Comparison of ENCODE assay signal across 30 mouse cellular contexts in the genomic region with DNA sequence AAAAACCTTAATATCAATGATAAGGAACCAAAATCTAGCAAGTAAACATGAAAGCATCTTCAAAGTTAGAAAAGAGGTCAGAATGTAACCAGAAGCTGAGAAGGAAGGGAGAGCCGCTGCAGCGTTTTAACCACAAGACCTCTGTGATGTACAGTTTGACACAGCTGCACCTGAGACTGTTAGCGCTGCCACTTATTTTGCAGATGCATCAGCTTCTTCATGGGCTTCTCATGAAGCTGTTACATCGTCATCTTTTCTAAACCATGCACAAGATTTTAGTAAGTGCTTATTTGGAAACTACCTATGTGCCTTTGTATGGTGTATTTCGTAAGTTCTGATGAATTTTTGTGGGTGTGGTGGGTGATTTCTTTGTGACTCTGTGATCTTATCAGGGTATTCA.
DNase-seq lines count a peak whose midpoint lies in the region; ATAC-seq and TF ChIP-seq lines count a peak whose summit lies in the region.
"Had no signal": no experiment of that assay in that cellular context is flagged by ENCODE, and none has a peak within 500 bp of the region (broad histone marks: within the 10 kb centered on the region; RNA-seq: fewer than 3 reads in every experiment).

No protein-coding gene starts in this region.

- TF ChIP-seq POLR2A in brain, embryonic 14.5 days (IDR thresholded peaks at IDR 0.05; ENCODE audit: borderline replicate concordance, extremely low read depth, insufficient read depth, insufficient read length, poor library complexity, severe bottlenecking), result no peak

- no peak overlapping the region for H3K9ac ChIP-seq in forebrain, embryonic 13.5 days
- H3K9ac ChIP-seq in forebrain, embryonic 14.5 days (ENCODE audit: low read length), result no peak overlapping the region
- H3K9ac ChIP-seq: heart, embryonic 13.5 days; hindbrain, embryonic 14.5 days; intestine, embryonic 15.5 days; liver, embryonic 12.5 days; liver, postnatal 0 days; midbrain, embryonic 12.5 days had no signal

- DNase-seq in CD4-positive, CD25-positive, alpha-beta regulatory T cell, adult 2 months (ENCODE audit: low read depth, low spot score), result peak; percentile 70
- peak; percentile 13 for DNase-seq in brain, embryonic 14.5 days (ENCODE audit: low read depth)
- peak; percentile 79 for DNase-seq in thymus, postnatal 14 days
- no peak for DNase-seq in heart, adult 11 months
- DNase-seq in gastrocnemius, adult 18-20 months (ENCODE audit: low spot score), result no peak
- DNase-seq in forebrain, embryonic 14.5 days (ENCODE audit: low spot score), result no peak
- DNase-seq: adrenal gland, postnatal 25 days; cerebellum, adult 2 months; cerebellum, postnatal 14 days; gastrocnemius, postnatal 25 days; heart, adult 2 months; heart, postnatal 10 days; kidney, adult 2 months; kidney, postnatal 10 days; layer of hippocampus, postnatal 36 days; left cerebral cortex, postnatal 4 days; liver, postnatal 0 days; lung, postnatal 36 days; retina, postnatal 1 day had no signal

- no peaks in the 10 kb centered on the region for H3K36me3 ChIP-seq in forebrain, embryonic 13.5 days (ENCODE audit: poor library complexity, severe bottlenecking)
- H3K36me3 ChIP-seq in forebrain, embryonic 14.5 days (ENCODE audit: control insufficient read depth, insufficient read depth, low read length), result no peaks in the 10 kb centered on the region
- H3K36me3 ChIP-seq: heart, embryonic 13.5 days; intestine, embryonic 15.5 days; liver, embryonic 12.5 days; midbrain, embryonic 12.5 days had no signal

- H3K27ac ChIP-seq in forebrain, embryonic 13.5 days, result no peak overlapping the region
- H3K27ac ChIP-seq in forebrain, embryonic 14.5 days (ENCODE audit: low read depth, low read length), result no peak overlapping the region
- H3K27ac ChIP-seq: heart, adult 2 months; heart, embryonic 13.5 days; hindbrain, embryonic 14.5 days; intestine, embryonic 15.5 days; liver, embryonic 12.5 days; midbrain, embryonic 12.5 days had no signal

- ATAC-seq in neutrophil, adult 5-6 weeks (ENCODE audit: extremely low read depth, insufficient number of reproducible peaks, low FRiP score, poor library complexity, severe bottlenecking), result 0 out of 2 replicates have a peak, but pooled peaks have one; percentile 33
- no peak for ATAC-seq in forebrain, embryonic 13.5 days
- no peak for ATAC-seq in forebrain, embryonic 14.5 days
- ATAC-seq: intestine, embryonic 15.5 days; liver, embryonic 12.5 days; liver, postnatal 0 days had no signal

- H3K9me3 ChIP-seq in forebrain, embryonic 13.5 days (replicated peaks), result no peaks in the 10 kb centered on the region
- no peaks in the 10 kb centered on the region for H3K9me3 ChIP-seq in forebrain, embryonic 14.5 days (replicated peaks; ENCODE audit: control insufficient read depth, low read length)
- H3K9me3 ChIP-seq: heart, embryonic 13.5 days; intestine, embryonic 15.5 days; liver, embryonic 12.5 days; megakaryocyte, embryonic 14.5 days; midbrain, embryonic 12.5 days had no signal

- H3K27me3 ChIP-seq in forebrain, embryonic 13.5 days, result no peaks in the 10 kb centered on the region
- H3K27me3 ChIP-seq in forebrain, embryonic 14.5 days (replicated peaks; ENCODE audit: control insufficient read depth, insufficient read depth, low read length), result no peaks in the 10 kb centered on the region
- H3K27me3 ChIP-seq: CH12.LX; heart, embryonic 13.5 days; intestine, embryonic 15.5 days; liver, embryonic 12.5 days; megakaryocyte, embryonic 14.5 days; midbrain, embryonic 12.5 days had no signal

- 92% methylated on average over 5 of the region's 5 CpGs for WGBS in forebrain, embryonic 13.5 days
- WGBS in forebrain, embryonic 14.5 days, result 89% methylated on average over 5 of the region's 5 CpGs

- H3K4me3 ChIP-seq in forebrain, embryonic 13.5 days, result no peak overlapping the region
- H3K4me3 ChIP-seq in forebrain, embryonic 14.5 days (ENCODE audit: low read depth, low read length), result no peak overlapping the region
- H3K4me3 ChIP-seq: erythroblast, embryonic 14.5 days; heart, adult 2 months; heart, embryonic 13.5 days; intestine, embryonic 15.5 days; liver, embryonic 12.5 days; megakaryocyte, embryonic 14.5 days; midbrain, embryonic 12.5 days; myocyte had no signal

- no peak overlapping the region for H3K4me2 ChIP-seq in forebrain, embryonic 13.5 days
- H3K4me2 ChIP-seq in forebrain, embryonic 14.5 days (ENCODE audit: low read length), result no peak overlapping the region
- H3K4me2 ChIP-seq: heart, embryonic 13.5 days; hindbrain, embryonic 14.5 days; intestine, embryonic 15.5 days; liver, embryonic 12.5 days; midbrain, embryonic 12.5 days had no signal

- no peak for TF ChIP-seq CTCF in brain, embryonic 14.5 days (IDR thresholded peaks at IDR 0.05; ENCODE audit: borderline replicate concordance, extremely low read depth, insufficient read depth, insufficient read length)

- no peaks in the 10 kb centered on the region for H3K4me1 ChIP-seq in forebrain, embryonic 13.5 days
- no peaks in the 10 kb centered on the region for H3K4me1 ChIP-seq in forebrain, embryonic 14.5 days (ENCODE audit: control insufficient read depth, insufficient read depth, low read length)
- H3K4me1 ChIP-seq: heart, embryonic 13.5 days; intestine, embryonic 15.5 days; liver, embryonic 12.5 days; midbrain, embryonic 12.5 days had no signal

Comparison
In these comparisons a context has a peak if more than half of its experiments do, and no peak if none do; other contexts are left out.
1. DNase-seq: peak in CD4-positive, CD25-positive, alpha-beta regulatory T cell, adult 2 months (single experiment), brain, embryonic 14.5 days (single experiment) and thymus, postnatal 14 days (single experiment); none in heart, adult 11 months (single experiment), gastrocnemius, adult 18-20 months (single experiment) and forebrain, embryonic 14.5 days (single experiment).